Mouse (Mus musculus): ENCODE measurements around the gene Msmb. TPM values are rescaled to one million over a fixed set of nuclear protein-coding genes. Genes with fewer than 3 reads are reported as not detected.
A peak's percentile ranks its signal among the peaks of the same experiment; 100 is the strongest.

The Msmb gene
- total and polyA plus RNA-seq, 2 experiments from 2014 or later = not detected

DNA sequence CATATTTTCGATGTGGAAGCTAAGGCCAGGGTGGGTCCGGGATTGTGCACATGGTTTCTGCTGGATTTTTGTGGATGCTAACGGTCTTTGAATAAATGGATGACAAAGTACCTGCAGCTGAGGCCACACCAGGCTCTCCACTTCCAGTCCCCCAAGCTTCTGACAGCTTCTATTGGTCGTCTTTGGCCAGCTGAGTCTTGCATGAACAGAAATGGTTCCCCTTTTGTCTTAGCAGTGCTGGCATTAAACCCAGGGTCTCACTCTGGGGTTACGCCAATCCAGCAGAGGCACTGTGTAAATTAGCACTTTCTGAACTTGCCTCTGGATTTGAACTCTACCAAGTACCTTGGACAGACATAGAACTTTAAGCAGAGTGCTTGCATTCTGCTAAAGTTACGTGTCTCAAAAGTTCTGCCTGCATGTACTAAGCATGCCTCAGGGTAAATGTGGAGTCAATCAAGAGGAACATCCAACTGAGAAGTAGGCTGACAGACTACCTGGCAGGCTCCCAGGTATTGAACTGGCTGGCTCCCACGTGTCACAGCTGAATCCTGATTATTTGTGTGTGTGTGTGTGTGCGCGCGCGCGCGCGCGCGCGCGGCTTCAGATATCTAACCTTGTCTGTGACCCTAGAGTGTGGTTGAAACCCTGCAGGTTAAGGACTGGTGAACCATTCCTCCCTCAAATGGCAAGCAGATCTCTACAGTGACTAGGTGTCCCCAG lies 10.6 kb downstream of the Msmb start:
- H3K4me2 ChIP-seq (ENCODE audit: low read depth, low read length, poor library complexity, severe bottlenecking) = no peak overlapping the region
- TF ChIP-seq CTCF (IDR thresholded peaks at IDR 0.05) = no peak
- WGBS = 89% methylated on average over 18 of the region's 18 CpGs
- 0 out of 2 replicates have a peak, but pooled peaks cover 4% of the 10 kb centered on the region for H3K9me3 ChIP-seq (ENCODE audit: low read length)
- H3K4me3 ChIP-seq (ENCODE audit: low read depth, low read length) = no peak overlapping the region
- ATAC-seq (ENCODE audit: low FRiP score) = no peak
- no peak overlapping the region for H3K9ac ChIP-seq (replicated peaks; ENCODE audit: low read length, poor library complexity, severe bottlenecking)
- H3K4me1 ChIP-seq (ENCODE audit: insufficient read depth, low read length) = no peaks in the 10 kb centered on the region
- H3K27me3 ChIP-seq (ENCODE audit: insufficient read depth, low read length) = no peaks in the 10 kb centered on the region
- H3K36me3 ChIP-seq (ENCODE audit: insufficient read depth, low read length) = no peaks in the 10 kb centered on the region
- no peak for DNase-seq (ENCODE audit: low spot score)
- no peak overlapping the region for H3K27ac ChIP-seq (ENCODE audit: low read depth, low read length)

DNA sequence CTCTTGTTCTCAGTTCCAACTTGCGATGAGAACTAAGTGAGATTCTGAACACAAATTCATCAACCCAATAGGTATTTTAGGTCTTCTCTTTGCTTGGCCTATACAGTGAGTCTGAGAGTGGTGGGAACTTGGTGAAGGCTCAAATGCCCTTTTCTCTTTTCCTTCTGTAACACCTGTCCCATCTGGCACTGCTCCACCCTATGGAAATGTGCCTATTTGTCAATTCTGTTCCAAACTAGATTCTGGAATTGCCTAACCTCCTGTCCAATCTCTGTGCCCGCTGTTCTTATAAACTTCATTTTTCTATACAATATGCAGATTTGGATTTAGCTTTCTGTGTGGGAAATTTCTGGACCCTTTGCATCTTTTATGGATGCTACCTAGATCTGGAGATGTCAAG lies 11.3 kb downstream of the Msmb start:
- Histone ChIP-seq H3K27ac (ENCODE audit: low read depth, low read length) (no peak overlapping the region), H3K27me3 (ENCODE audit: insufficient read depth, low read length) (no peaks in the 10 kb centered on the region), H3K4me1 (ENCODE audit: insufficient read depth, low read length) (no peaks in the 10 kb centered on the region), H3K9ac (replicated peaks; ENCODE audit: low read length, poor library complexity, severe bottlenecking) (no peak overlapping the region), H3K36me3 (ENCODE audit: insufficient read depth, low read length) (no peaks in the 10 kb centered on the region), H3K4me3 (ENCODE audit: low read depth, low read length) (no peak overlapping the region), H3K9me3 (ENCODE audit: low read length) (0 out of 2 replicates have a peak, but pooled peaks cover 4% of the 10 kb centered on the region), H3K4me2 (ENCODE audit: low read depth, low read length, poor library complexity, severe bottlenecking) (no peak overlapping the region)
- no peak for DNase-seq (ENCODE audit: low spot score)
- TF ChIP-seq CTCF (IDR thresholded peaks at IDR 0.05) = no peak
- ATAC-seq (ENCODE audit: low FRiP score) = no peak
- WGBS = 93% methylated on average over 2 of the region's 2 CpGs

- Histone ChIP-seq H3K9me3 (ENCODE audit: low read length) (no peaks in the 10 kb centered on the region), H3K27ac (ENCODE audit: low read depth, low read length) (no peak overlapping the region), H3K36me3 (ENCODE audit: insufficient read depth, low read length) (no peaks in the 10 kb centered on the region), H3K4me2 (ENCODE audit: low read depth, low read length, poor library complexity, severe bottlenecking) (no peak overlapping the region), H3K4me1 (ENCODE audit: insufficient read depth, low read length) (no peaks in the 10 kb centered on the region), H3K27me3 (ENCODE audit: insufficient read depth, low read length) (no peaks in the 10 kb centered on the region), H3K4me3 (ENCODE audit: low read depth, low read length) (no peak overlapping the region), H3K9ac (replicated peaks; ENCODE audit: low read length, poor library complexity, severe bottlenecking) (no peak overlapping the region)
- no peak for ATAC-seq (ENCODE audit: low FRiP score)
- no peak for TF ChIP-seq CTCF (IDR thresholded peaks at IDR 0.05)
- DNase-seq (ENCODE audit: low spot score) = no peak
- 87% methylated on average over 6 of the region's 6 CpGs for WGBS
Measured at GRCm38 (mm10) chr14:32154758-32155157, 12.9 kb downstream of the Msmb start.

GRCm38 (mm10) chr14:32159150-32159670 lies 17.4 kb downstream of the Msmb start:
- Histone ChIP-seq H3K4me2 (ENCODE audit: low read depth, low read length, poor library complexity, severe bottlenecking) (peak overlapping the region; percentile 47), H3K4me1 (ENCODE audit: insufficient read depth, low read length) (peaks cover 7% of the 10 kb centered on the region; the same call in 1 of the 2 replicates), H3K9ac (replicated peaks; ENCODE audit: low read length, poor library complexity, severe bottlenecking) (peak overlapping the region; percentile 30; the same call in 1 of the 2 replicates), H3K27ac (ENCODE audit: low read depth, low read length) (peak overlapping the region; percentile 90), H3K36me3 (ENCODE audit: insufficient read depth, low read length) (no peaks in the 10 kb centered on the region), H3K4me3 (ENCODE audit: low read depth, low read length) (peak overlapping the region; percentile 77), H3K27me3 (ENCODE audit: insufficient read depth, low read length) (no peaks in the 10 kb centered on the region), H3K9me3 (ENCODE audit: low read length) (no peaks in the 10 kb centered on the region)
- DNase-seq (ENCODE audit: low spot score) = no peak
- ATAC-seq (ENCODE audit: low FRiP score) = peak; percentile 51
- WGBS = 38% methylated on average over 4 of the region's 4 CpGs
- TF ChIP-seq CTCF (IDR thresholded peaks at IDR 0.05) = no peak

DNA sequence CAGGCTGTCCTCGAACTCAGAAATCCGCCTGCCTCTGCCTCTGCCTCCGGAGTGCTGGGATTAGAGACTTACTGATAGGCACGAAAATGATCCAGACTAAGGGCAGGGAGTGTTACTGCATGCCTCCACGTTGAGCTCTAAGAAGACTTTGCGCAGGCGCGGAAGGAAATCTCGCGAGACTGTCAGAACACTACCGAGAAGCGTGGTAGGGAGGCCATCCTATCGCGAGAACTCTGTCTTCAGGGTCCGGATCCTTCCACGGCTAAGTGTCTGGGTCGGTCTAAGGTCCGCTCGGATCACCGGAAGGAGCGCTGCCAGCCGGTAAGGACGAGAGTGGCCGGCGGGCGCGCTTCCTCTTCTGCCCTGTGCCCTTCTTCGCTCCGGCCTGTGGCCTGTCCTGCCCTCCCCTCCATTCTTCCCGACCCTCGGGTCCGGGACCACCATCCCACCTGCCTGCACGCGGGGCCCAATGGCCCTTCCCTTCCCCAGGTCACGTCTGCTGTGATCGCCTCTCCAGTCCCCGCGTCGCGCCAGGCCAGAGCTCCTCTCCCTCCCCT lies 17.9 kb downstream of the Msmb start, which contains the start of gene Ncoa4:
TSS of gene Ncoa4 (plus strand) at position 176 of the 557 bp plus-strand sequence.
- ATAC-seq (ENCODE audit: low FRiP score) (peak; percentile 98), DNase-seq (ENCODE audit: low spot score) (peak; percentile 100)
- 1% methylated on average over 37 of the region's 40 CpGs for WGBS
- Histone ChIP-seq H3K4me1 (ENCODE audit: insufficient read depth, low read length) (peaks cover 7% of the 10 kb centered on the region; the same call in 1 of the 2 replicates), H3K4me2 (ENCODE audit: low read depth, low read length, poor library complexity, severe bottlenecking) (peak within 1 kb of the TSS; percentile 76), H3K9ac (replicated peaks; ENCODE audit: low read length, poor library complexity, severe bottlenecking) (peak within 1 kb of the TSS; percentile 95), H3K4me3 (ENCODE audit: low read depth, low read length) (peak within 1 kb of the TSS; percentile 77), H3K9me3 (ENCODE audit: low read length) (no peaks in the 10 kb centered on the region), H3K27me3 (ENCODE audit: insufficient read depth, low read length) (no peaks in the 10 kb centered on the region), H3K27ac (ENCODE audit: low read depth, low read length) (peak within 1 kb of the TSS; percentile 90), H3K36me3 (ENCODE audit: insufficient read depth, low read length) (no peaks in the 10 kb centered on the region)
- peak; percentile 45 for TF ChIP-seq CTCF (IDR thresholded peaks at IDR 0.05)

DNA sequence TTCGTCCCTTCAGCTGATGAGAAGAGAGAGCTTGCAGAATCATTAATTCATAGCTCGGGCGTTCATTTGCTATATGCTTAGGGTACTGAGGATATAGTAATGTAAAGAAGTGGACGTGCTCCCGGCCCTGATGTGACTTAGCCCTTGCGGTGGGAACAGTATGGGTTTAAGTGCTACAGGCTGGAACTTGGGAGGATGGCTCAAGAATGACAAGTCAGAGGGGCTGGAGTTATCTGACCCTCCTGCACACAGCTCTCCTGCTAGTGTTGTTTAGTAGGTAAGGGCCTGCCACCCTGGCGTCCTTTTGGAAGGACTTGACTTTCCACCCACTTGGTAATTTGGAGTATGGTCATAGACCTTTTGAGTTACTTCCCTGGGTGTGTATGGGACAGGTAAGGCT lies 18.7 kb downstream of the Msmb start:
- ATAC-seq (ENCODE audit: low FRiP score) = no peak
- WGBS = 37% methylated on average over 7 of the region's 7 CpGs
- no peaks in the 10 kb centered on the region for H3K9me3 ChIP-seq (ENCODE audit: low read length)
- peak overlapping the region; percentile 76 for H3K4me2 ChIP-seq (ENCODE audit: low read depth, low read length, poor library complexity, severe bottlenecking)
- H3K27ac ChIP-seq (ENCODE audit: low read depth, low read length) = peak overlapping the region; percentile 90
- H3K4me1 ChIP-seq (ENCODE audit: insufficient read depth, low read length) = peaks cover 12% of the 10 kb centered on the region; the same call in 1 of the 2 replicates
- TF ChIP-seq CTCF (IDR thresholded peaks at IDR 0.05) = no peak
- peak overlapping the region; percentile 77 for H3K4me3 ChIP-seq (ENCODE audit: low read depth, low read length)
- H3K36me3 ChIP-seq (ENCODE audit: insufficient read depth, low read length) = no peaks in the 10 kb centered on the region
- no peaks in the 10 kb centered on the region for H3K27me3 ChIP-seq (ENCODE audit: insufficient read depth, low read length)
- peak overlapping the region; percentile 95 for H3K9ac ChIP-seq (replicated peaks; ENCODE audit: low read length, poor library complexity, severe bottlenecking)
- no peak for DNase-seq (ENCODE audit: low spot score)
